Mouse (Mus musculus) macrophage (primary cell): Measurements from ENCODE around the gene Nav2. TPM values are rescaled to one million over a fixed set of nuclear protein-coding genes. Genes with fewer than 3 reads are reported as not detected.

Experiments used
- H3K27ac ChIP-seq: fragments of 350-480 bp; formaldehyde crosslinking; 2 replicates; pipeline ENCODE4 v1.9.0; 2021
- H3K36me3 ChIP-seq: fragments of 350-480 bp; formaldehyde crosslinking; 2 replicates; pipeline ENCODE4 v1.9.0; 2021; ENCODE audit errors: inconsistent target
- H3K4me3 ChIP-seq: fragments of 350-480 bp; formaldehyde crosslinking; 2 replicates; pipeline ENCODE4 v1.9.0; 2021; ENCODE audit errors: inconsistent target
- H3K79me2 ChIP-seq: fragments of 350-480 bp; formaldehyde crosslinking; 2 replicates; pipeline ENCODE4 v1.9.0; 2021; ENCODE audit errors: inconsistent target
- WGBS: methylation state at CpG from one replicate; pipeline ENCODE4 v1.1.7; 2026; ENCODE audit warnings: inconsistent platforms; ENCODE audit not compliant: missing documents; 5-methylcytosine and 5-hydroxymethylcytosine counted together
- polyA plus RNA-seq: library from polyadenylated mRNA; stranded (reverse); fragments of 250-400 nt; gene quantifications from 3 replicates; pipeline ENCODE4 v1.2.4, GENCODE M21; 2018; ENCODE audit warnings: inconsistent platforms

Nav2 gene
- polyA plus RNA-seq, 1 experiment from 2014 or later: 19.2 TPM

- peak overlapping the region; percentile 81 for H3K27ac ChIP-seq
- 5% methylated on average over 10 of the region's 10 CpGs for WGBS
- H3K36me3 ChIP-seq: peaks cover 9% of the 10 kb centered on the region; the same call in 1 of the 2 replicates
- no peak overlapping the region for H3K4me3 ChIP-seq
- H3K79me2 ChIP-seq: no peaks in the 10 kb centered on the region; the same call in 1 of the 2 replicates
Observed at GRCm38 (mm10) chr7:49467861-49468260, 559.3 kb downstream of the Nav2 start.

GRCm38 (mm10) chr7:49468492-49469205, 560.1 kb downstream of the Nav2 start:
- Histone ChIP-seq H3K27ac (peak overlapping the region; percentile 81), H3K79me2 (no peaks in the 10 kb centered on the region; the same call in 1 of the 2 replicates), H3K4me3 (no peak overlapping the region), H3K36me3 (peaks cover 12% of the 10 kb centered on the region; the same call in 1 of the 2 replicates)
- WGBS: 91% methylated on average over 8 of the region's 8 CpGs

- Histone ChIP-seq H3K79me2 (no peaks in the 10 kb centered on the region), H3K36me3 (peaks cover 6% of the 10 kb centered on the region; the same call in 1 of the 2 replicates), H3K27ac (no peak overlapping the region), H3K4me3 (no peak overlapping the region)
- WGBS: 80% methylated on average over 3 of the region's 3 CpGs
Observed at GRCm38 (mm10) chr7:49471278-49471677, 562.8 kb downstream of the Nav2 start.

GRCm38 (mm10) chr7:49475282-49475681, 566.8 kb downstream of the Nav2 start:
- Histone ChIP-seq H3K4me3 (no peak overlapping the region), H3K36me3 (peaks cover 6% of the 10 kb centered on the region; the same call in 1 of the 2 replicates), H3K79me2 (no peaks in the 10 kb centered on the region), H3K27ac (no peak overlapping the region)
- 94% methylated on average over 5 of the region's 6 CpGs for whole genome bisulfite sequencing

- WGBS: 93% methylated on average over 2 of the region's 8 CpGs
- H3K79me2 ChIP-seq: no peaks in the 10 kb centered on the region
- H3K36me3 ChIP-seq: peaks cover 6% of the 10 kb centered on the region; the same call in 1 of the 2 replicates
- no peak overlapping the region for H3K27ac ChIP-seq
- no peak overlapping the region for H3K4me3 ChIP-seq
Observed at GRCm38 (mm10) chr7:49476163-49476562, 567.6 kb downstream of the Nav2 start.

GRCm38 (mm10) chr7:49476666-49477065, 568.1 kb downstream of the Nav2 start:
- no peak overlapping the region for H3K27ac ChIP-seq
- WGBS: 72% methylated on average over 5 of the region's 5 CpGs
- H3K4me3 ChIP-seq: no peak overlapping the region
- no peaks in the 10 kb centered on the region for H3K79me2 ChIP-seq
- peaks cover 6% of the 10 kb centered on the region; the same call in 1 of the 2 replicates for H3K36me3 ChIP-seq

GRCm38 (mm10) chr7:49477076-49477975, 568.8 kb downstream of the Nav2 start:
- H3K36me3 ChIP-seq: peaks cover 6% of the 10 kb centered on the region; the same call in 1 of the 2 replicates

GRCm38 (mm10) chr7:49477976-49478349, 569.4 kb downstream of the Nav2 start:
- no peak overlapping the region for H3K4me3 ChIP-seq
- H3K36me3 ChIP-seq: peaks cover 6% of the 10 kb centered on the region; the same call in 1 of the 2 replicates
- 87% methylated on average over 7 of the region's 7 CpGs for WGBS
- H3K27ac ChIP-seq: no peak overlapping the region
- H3K79me2 ChIP-seq: no peaks in the 10 kb centered on the region

More at GRCm38 (mm10) chr7:49477076-49477975, 568.8 kb downstream of the Nav2 start:
- H3K4me3 ChIP-seq: no peak overlapping the region
- no peaks in the 10 kb centered on the region for H3K79me2 ChIP-seq
- H3K27ac ChIP-seq: no peak overlapping the region
- 95% methylated on average over 9 of the region's 9 CpGs for WGBS

- H3K79me2 ChIP-seq: no peaks in the 10 kb centered on the region
- no peak overlapping the region for H3K27ac ChIP-seq
- 93% methylated on average over 4 of the region's 4 CpGs for WGBS
- peaks cover under 1% of the 10 kb centered on the region; the same call in 1 of the 2 replicates for H3K36me3 ChIP-seq
- H3K4me3 ChIP-seq: no peak overlapping the region
Observed at GRCm38 (mm10) chr7:49478886-49479285, 570.4 kb downstream of the Nav2 start.

GRCm38 (mm10) chr7:49480962-49481361, 572.4 kb downstream of the Nav2 start:
- H3K36me3 ChIP-seq: no peaks in the 10 kb centered on the region
- no peaks in the 10 kb centered on the region for H3K79me2 ChIP-seq
- 97% methylated on average over 8 of the region's 8 CpGs for WGBS
- H3K27ac ChIP-seq: no peak overlapping the region
- no peak overlapping the region for H3K4me3 ChIP-seq

GRCm38 (mm10) chr7:49484036-49484744, 575.7 kb downstream of the Nav2 start:
- Histone ChIP-seq H3K79me2 (no peaks in the 10 kb centered on the region), H3K4me3 (no peak overlapping the region), H3K36me3 (no peaks in the 10 kb centered on the region), H3K27ac (no peak overlapping the region)
- 90% methylated on average over 11 of the region's 11 CpGs for WGBS

GRCm38 (mm10) chr7:49485292-49485847, 576.9 kb downstream of the Nav2 start:
- H3K27ac ChIP-seq: no peak overlapping the region
- no peaks in the 10 kb centered on the region for H3K36me3 ChIP-seq
- no peak overlapping the region for H3K4me3 ChIP-seq
- H3K79me2 ChIP-seq: no peaks in the 10 kb centered on the region
- 91% methylated on average over 9 of the region's 9 CpGs for WGBS

GRCm38 (mm10) chr7:49487347-49487746, 578.8 kb downstream of the Nav2 start:
- Histone ChIP-seq H3K4me3 (no peak overlapping the region), H3K36me3 (peaks cover 6% of the 10 kb centered on the region; the same call in 1 of the 2 replicates), H3K27ac (no peak overlapping the region), H3K79me2 (no peaks in the 10 kb centered on the region)
- 74% methylated on average over 2 of the region's 2 CpGs for WGBS
